Mouse (Mus musculus): Measurements from ENCODE around the gene Gm21488.
"Not testable (repeated sequence)": the region's sequence is repeated elsewhere in the genome, so short reads cannot be mapped to it uniquely, and the experiment has no call there.

Gene Gm21488

DNA sequence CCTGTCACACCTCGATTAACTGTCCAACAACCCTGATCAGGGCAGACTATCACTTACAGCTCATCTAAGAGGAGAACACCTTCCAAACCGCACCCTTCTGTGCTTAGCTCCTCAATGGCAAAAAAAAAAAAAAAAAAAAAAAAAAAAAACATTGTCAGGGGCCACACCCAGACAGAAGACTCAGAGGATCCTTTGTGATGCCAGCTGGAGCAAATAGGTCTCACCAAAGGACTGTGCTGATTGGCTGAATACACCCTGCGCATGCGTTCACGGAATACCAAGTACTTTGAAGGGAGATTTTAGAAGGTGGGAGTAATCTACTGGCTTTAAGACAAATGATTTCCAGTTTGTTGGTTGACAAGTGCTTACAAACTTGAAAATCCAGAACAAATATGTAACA is at the start of gene Gm21488:
Gm21488 (minus strand) TSS at position 101 of the 400 bp plus-strand sequence.
- DNase-seq = not testable (repeated sequence)

Measured in lung, adult 18-20 months (tissue).